Mouse (Mus musculus) limb, embryonic 10.5 days (tissue): Measurements from ENCODE around the gene Gm17490. TPM values are rescaled to one million over a fixed set of nuclear protein-coding genes. Genes with fewer than 3 reads are reported as not detected.
"Not testable (repeated sequence)": the region's sequence is repeated elsewhere in the genome, so short reads cannot be mapped to it uniquely, and the experiment has no call there.

Experiments
- DNase-seq: peaks from one replicate; pipeline ENCODE4 v3.0.0-alpha.2; 2017; ENCODE audit warnings: low spot score
- H3K27ac ChIP-seq: fragments of 300-500 bp; sonication (generic); 2 replicates; pipeline ENCODE4 v1.5.1; 2016; ENCODE audit warnings: mild to moderate bottlenecking
- H3K27me3 ChIP-seq: fragments of 300-500 bp; sonication (generic); 2 replicates; pipeline ENCODE4 v1.6.1; 2016; ENCODE audit warnings: low read depth, mild to moderate bottlenecking; ENCODE audit not compliant: poor library complexity, severe bottlenecking
- H3K36me3 ChIP-seq: fragments of 300-500 bp; sonication (generic); 2 replicates; pipeline ENCODE4 v1.6.1; 2016; ENCODE audit warnings: mild to moderate bottlenecking, moderate library complexity
- H3K4me1 ChIP-seq: fragments of 300-500 bp; sonication (generic); 2 replicates; pipeline ENCODE4 v1.6.1; 2016
- H3K4me3 ChIP-seq: fragments of 300-500 bp; sonication (generic); 2 replicates; pipeline ENCODE4 v1.5.1; 2016; ENCODE audit warnings: mild to moderate bottlenecking, moderate library complexity
- H3K9me3 ChIP-seq: fragments of 300-500 bp; sonication (generic); replicated peaks from 2 replicates; pipeline ENCODE4 v1.6.1; 2016; ENCODE audit warnings: mild to moderate bottlenecking
- WGBS: fragments of 180-500 bp; shearing (Covaris S2); methylation state at CpG from one replicate; pipeline ENCODE4 v1.1.7; 2016; 5-methylcytosine and 5-hydroxymethylcytosine counted together
- polyA plus RNA-seq: library from polyadenylated mRNA; unstranded; fragments of >200 nt; fragmentation: Nextera tagmentation; extraction: Ambion mirVana; gene quantifications from 2 replicates; pipeline ENCODE4 v1.2.1, GENCODE M21; 2016

The Gm17490 gene
- polyA plus RNA-seq, 1 experiment from 2014 or later = not detected

DNA sequence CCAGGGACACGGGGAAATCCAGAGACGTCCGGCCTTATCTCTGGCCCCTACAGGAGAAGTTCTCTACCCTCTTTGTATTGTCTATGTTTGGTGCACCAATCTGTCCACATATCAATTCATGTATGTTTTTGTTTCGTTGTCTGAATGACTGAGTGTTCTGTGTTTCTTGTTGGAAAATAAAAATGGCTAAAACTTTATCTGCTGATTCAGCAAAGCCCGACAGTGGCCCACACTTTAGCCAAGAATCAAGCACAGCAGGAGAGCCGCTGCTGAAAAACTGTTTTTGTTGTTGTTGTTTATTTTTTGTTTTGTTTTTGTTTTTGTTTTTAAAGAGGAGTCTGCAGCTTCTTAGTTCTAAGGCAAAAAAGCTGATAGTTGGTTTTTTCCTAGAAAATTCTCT lies 13.1 kb downstream of the Gm17490 start:
- H3K27me3 ChIP-seq, H3K4me1 ChIP-seq, H3K27ac ChIP-seq, H3K9me3 ChIP-seq, DNase-seq, H3K4me3 ChIP-seq, H3K36me3 ChIP-seq: not testable (repeated sequence)
- 92% methylated on average over 6 of the region's 6 CpGs for WGBS

DNA sequence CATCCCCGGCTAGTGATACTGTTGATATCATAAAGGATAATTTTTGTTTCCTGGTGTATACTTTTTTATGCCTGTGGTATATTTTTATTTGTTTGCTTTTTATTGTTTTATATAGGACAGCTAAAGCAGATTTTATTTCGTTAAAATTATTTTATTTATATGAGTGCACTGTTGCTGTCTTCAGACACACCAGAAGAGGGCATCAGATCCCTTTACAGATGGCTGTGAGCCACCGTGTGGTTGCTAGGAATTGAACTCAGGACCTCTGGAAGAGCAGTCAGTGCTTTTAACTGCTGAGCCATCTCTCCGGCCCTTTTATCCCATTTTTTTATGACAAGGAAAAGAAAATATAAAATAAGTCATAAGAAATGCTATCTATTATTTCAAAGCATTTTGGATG lies 19.3 kb downstream of the Gm17490 start:
- WGBS = 83% methylated on average over 4 of the region's 4 CpGs
- DNase-seq, H3K36me3 ChIP-seq, H3K27me3 ChIP-seq, H3K4me3 ChIP-seq, H3K4me1 ChIP-seq, H3K9me3 ChIP-seq, H3K27ac ChIP-seq: not testable (repeated sequence)

DNA sequence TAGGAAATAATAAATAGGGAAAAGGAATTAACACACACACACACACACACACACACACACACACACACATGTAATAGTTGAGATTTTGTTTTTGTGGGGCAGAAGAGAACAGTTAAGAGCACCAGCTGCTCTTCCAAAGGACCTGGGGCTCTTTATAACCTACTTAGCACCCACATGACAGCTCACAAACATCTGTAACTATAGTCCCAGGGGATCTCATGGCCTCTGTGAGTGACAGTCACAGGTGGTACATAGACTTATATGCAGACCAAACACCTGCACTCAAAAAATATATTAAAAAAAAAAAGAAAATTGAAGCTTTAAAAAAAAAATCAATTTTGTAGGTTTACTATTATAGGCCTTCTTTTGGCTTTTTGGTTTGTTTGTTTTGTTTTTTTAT lies 21.2 kb downstream of the Gm17490 start:
- DNase-seq = no peak
- peaks cover 7% of the 10 kb centered on the region for H3K4me1 ChIP-seq
- no peaks in the 10 kb centered on the region for H3K27me3 ChIP-seq
- H3K36me3 ChIP-seq = peaks cover 15% of the 10 kb centered on the region
- no peak overlapping the region for H3K27ac ChIP-seq
- H3K4me3 ChIP-seq = no peak overlapping the region
- H3K9me3 ChIP-seq = no peaks in the 10 kb centered on the region

DNA sequence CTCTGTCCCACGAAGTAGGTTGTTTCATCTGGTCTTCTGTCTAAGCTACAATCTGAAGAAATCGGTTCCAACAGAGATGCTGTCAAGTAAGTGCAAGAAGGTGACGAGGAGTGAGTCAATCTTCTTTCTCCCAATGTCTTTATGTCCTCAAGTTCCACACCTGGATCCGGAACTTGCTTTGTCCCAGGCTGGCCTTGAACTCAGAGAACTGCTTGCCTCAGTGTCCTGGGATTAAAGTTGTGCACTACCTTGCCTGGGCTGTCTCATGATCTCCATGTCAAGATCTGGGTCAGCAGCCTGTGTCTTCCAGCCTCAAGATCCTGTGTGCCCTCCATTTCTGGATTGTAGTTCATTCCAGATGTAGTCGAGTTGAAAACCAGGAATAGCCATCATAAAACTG lies 22.0 kb downstream of the Gm17490 start, which contains the start of gene Rbm17:
TSS of gene Rbm17 (minus strand) at position 101 of the 400 bp plus-strand sequence.
- Histone ChIP-seq H3K27ac (peak within 1 kb of the TSS; percentile 97), H3K36me3 (peaks cover 23% of the 10 kb centered on the region), H3K4me3 (peak within 1 kb of the TSS; percentile 97), H3K9me3 (no peaks in the 10 kb centered on the region), H3K27me3 (no peaks in the 10 kb centered on the region), H3K4me1 (peaks cover 7% of the 10 kb centered on the region)
- 89% methylated on average over 5 of the region's 5 CpGs for WGBS
- no peak for DNase-seq

DNA sequence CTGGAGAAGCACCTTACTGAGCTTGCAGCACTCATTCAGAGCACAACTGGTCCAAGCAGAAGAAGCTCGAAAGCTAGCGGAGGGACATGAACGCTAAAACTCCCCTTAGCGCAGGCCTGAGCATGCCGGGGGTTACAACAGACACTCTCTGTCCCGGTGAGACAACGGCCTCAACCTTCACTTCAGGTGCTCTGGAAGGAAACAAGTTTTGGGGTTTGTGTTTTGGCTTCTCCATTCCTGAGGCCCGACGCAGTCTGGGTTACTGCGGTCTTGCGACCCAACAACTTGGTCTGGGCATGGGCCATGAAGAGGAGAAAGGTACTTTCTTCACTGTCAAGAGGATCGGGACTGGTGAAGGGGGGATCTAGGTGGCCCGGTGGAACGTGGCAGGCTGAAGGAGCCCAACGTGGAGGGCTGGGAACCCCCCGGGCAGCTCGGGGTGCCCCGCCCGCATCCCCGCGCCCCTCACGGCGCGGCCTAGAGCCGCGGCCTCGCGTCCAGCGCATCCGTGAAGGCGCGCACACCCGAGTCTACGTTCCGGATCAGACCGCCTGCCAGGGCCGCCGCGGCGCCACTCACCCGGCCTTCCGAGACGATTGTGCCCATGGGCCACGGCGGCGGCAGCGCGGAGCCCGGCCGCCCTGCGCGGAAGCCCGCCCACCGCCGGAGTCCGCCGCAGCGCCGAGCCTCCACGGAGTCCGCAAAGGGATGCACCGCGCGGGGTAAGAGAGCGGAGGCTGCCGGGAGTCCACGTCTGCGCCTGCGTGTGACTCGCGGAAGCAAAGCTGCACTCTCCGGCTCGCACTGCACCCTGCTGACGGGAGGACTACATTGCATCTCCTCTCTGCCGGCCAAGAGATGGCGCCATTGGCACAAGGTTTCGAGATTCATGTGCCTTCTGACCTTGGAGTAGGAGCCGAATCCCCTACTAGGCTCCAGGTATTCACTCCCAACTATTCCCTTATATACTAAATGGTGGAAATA lies 23.3 kb downstream of the Gm17490 start:
- under 1% methylated on average over 77 of the region's 78 CpGs for WGBS
- Histone ChIP-seq H3K9me3 (no peaks in the 10 kb centered on the region), H3K36me3 (peaks cover 36% of the 10 kb centered on the region), H3K4me1 (peaks cover 7% of the 10 kb centered on the region), H3K27me3 (no peaks in the 10 kb centered on the region), H3K27ac (peak overlapping the region; percentile 97), H3K4me3 (peak overlapping the region; percentile 97)
- peak; percentile 94 for DNase-seq

DNA sequence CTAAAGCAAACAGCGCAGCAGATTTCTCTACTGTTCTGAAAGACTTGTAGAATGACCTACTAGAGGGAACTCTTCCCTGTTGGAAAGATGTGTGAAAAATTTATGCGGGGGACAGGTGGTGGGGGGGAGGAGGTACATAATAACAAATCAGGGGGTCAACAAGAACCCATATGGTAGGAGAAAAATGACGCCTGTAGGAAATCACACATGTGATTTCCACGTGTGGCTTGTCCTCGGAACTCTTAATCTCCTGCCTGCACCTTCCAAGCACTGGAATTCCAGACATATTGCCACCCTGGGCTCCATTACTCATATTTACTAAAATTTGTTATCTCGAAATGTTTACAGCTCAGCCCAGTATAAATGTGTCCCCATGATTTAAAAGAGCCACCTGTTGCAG lies 24.3 kb downstream of the Gm17490 start:
- 87% methylated on average over 6 of the region's 6 CpGs for WGBS
- peaks cover 46% of the 10 kb centered on the region for H3K36me3 ChIP-seq
- peak overlapping the region; percentile 97 for H3K4me3 ChIP-seq
- peaks cover 7% of the 10 kb centered on the region for H3K4me1 ChIP-seq
- no peak for DNase-seq
- H3K27ac ChIP-seq = no peak overlapping the region
- H3K9me3 ChIP-seq = no peaks in the 10 kb centered on the region
- no peaks in the 10 kb centered on the region for H3K27me3 ChIP-seq

DNA sequence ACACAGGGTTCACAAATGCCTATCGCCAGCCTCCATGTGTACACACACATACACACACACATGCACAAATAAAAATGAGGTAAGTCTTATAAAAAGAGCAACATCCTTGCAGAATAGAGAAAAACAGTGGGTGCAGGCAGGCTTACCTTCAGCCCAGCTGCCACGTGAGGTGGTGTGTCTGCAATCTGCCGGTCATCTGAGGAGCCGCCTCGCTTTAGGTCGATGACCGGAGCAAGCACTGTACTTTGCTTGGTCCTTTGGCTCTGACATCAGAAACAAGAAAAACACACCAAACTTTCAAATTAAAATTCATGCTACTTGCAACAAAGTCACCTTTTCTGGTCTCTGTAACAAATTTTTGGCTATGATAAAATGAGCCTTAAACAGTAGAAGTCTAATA lies 28.2 kb downstream of the Gm17490 start:
- H3K4me3 ChIP-seq = no peak overlapping the region
- H3K4me1 ChIP-seq = peaks cover 7% of the 10 kb centered on the region
- no peak overlapping the region for H3K27ac ChIP-seq
- no peaks in the 10 kb centered on the region for H3K27me3 ChIP-seq
- 97% methylated on average over 7 of the region's 7 CpGs for WGBS
- H3K36me3 ChIP-seq = peaks cover 79% of the 10 kb centered on the region
- no peaks in the 10 kb centered on the region for H3K9me3 ChIP-seq
- no peak for DNase-seq

DNA sequence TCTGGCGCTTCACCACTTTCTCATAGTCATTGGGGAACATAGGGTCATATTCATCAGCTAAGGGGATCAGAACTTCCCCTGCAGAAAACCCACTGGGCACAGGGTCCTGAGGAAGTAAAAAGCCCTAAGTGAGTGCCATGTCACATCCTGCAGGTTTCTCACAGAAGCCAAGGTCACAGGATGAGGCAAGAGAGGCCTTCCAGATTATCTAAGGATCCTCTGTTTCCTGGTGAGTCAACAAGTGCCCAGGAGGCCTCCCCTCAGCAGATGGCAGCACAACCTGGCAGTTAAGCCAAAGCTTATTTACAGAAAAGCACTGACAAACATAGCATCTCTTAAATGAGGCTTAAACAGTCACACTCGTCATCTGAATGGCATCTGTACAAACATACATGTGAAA lies 29.4 kb downstream of the Gm17490 start:
- peaks cover under 1% of the 10 kb centered on the region for H3K4me1 ChIP-seq
- H3K36me3 ChIP-seq = peaks cover 92% of the 10 kb centered on the region
- 95% methylated on average over 2 of the region's 2 CpGs for WGBS
- no peak for DNase-seq
- no peaks in the 10 kb centered on the region for H3K9me3 ChIP-seq
- no peak overlapping the region for H3K27ac ChIP-seq
- no peak overlapping the region for H3K4me3 ChIP-seq
- H3K27me3 ChIP-seq = no peaks in the 10 kb centered on the region

DNA sequence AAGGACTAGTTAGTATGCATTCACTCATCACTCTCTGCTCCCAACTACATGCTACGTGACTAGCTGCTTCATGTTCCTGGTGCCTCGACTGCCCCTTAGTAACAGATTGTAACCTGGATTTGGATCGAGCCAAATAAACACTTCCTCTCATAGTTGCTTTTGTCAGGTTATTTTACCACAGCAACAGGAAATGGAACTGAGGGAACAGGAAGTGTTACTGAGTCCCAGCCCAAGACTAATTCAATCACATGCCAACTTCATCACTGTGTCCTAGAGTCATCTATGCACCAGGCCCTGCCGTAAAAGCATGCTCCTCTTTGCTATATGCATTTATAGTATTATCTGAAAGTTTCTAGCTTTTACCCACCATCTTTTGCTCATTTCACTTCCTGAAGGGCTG lies 38.1 kb downstream of the Gm17490 start:
- Histone ChIP-seq H3K27ac (no peak overlapping the region), H3K27me3 (no peaks in the 10 kb centered on the region), H3K36me3 (peaks cover 98% of the 10 kb centered on the region), H3K4me3 (no peak overlapping the region), H3K9me3 (no peaks in the 10 kb centered on the region), H3K4me1 (no peaks in the 10 kb centered on the region)
- no peak for DNase-seq
- WGBS = 90% methylated on average over 4 of the region's 4 CpGs

DNA sequence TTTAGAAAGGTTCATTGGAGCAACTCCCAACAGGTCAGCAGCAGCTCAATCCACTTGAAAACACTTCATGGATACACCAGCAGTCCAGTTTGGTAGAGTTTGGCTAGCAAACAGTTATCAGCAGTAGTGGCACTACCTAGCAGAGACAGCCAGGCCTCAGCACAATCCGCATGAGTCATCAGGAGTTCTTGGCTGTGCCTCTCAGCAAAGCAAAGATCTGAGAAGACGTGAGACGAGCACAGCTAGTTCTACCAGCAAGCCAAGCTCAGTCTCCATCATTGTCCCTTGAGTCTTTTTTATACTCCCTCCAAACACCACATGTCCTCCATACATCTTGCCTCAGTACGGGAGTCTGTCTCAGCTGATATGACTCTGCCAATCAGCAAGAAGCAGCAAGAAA lies 46.7 kb downstream of the Gm17490 start:
- 99% methylated on average over 4 of the region's 4 CpGs for WGBS
- Histone ChIP-seq H3K36me3 (peaks cover 32% of the 10 kb centered on the region), H3K27ac (no peak overlapping the region), H3K4me3 (no peak overlapping the region), H3K27me3 (no peaks in the 10 kb centered on the region), H3K9me3 (no peaks in the 10 kb centered on the region), H3K4me1 (no peaks in the 10 kb centered on the region)
- DNase-seq = no peak

DNA sequence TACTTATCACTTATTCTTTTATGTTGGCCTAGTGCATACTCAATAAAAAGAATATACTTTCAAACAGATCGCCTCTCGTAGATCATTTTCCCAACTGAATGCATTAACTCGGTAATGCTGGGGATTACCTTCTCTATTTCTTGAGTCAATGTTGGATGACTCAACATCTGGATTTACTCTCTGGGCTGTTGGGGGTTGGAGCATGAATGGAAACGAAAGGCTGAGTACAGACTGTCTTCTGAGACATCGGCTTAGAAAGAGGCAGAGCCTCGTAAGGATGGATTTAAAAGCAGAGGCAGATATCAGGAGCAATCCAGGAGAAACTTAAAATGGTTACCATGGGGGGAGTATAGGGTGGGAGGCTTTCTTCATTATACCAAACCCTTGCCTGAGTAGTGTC lies 47.9 kb downstream of the Gm17490 start:
- no peak overlapping the region for H3K4me3 ChIP-seq
- H3K36me3 ChIP-seq = peaks cover 21% of the 10 kb centered on the region
- 93% methylated on average over 6 of the region's 6 CpGs for WGBS
- no peaks in the 10 kb centered on the region for H3K27me3 ChIP-seq
- no peak for DNase-seq
- no peaks in the 10 kb centered on the region for H3K4me1 ChIP-seq
- H3K9me3 ChIP-seq = no peaks in the 10 kb centered on the region
- no peak overlapping the region for H3K27ac ChIP-seq
